Mouse (Mus musculus) urinary bladder, adult 2 months (tissue): ENCODE results near the gene Ccdc50. TPM values are rescaled to one million over a fixed set of nuclear protein-coding genes. Genes with fewer than 3 reads are reported as not detected.

Source experiments
- polyA plus RNA-seq: library from polyadenylated mRNA; depleted of rRNA; stranded (reverse); fragments of >200 nt; gene quantifications from 2 replicates; pipeline ENCODE4 v1.2.3, GENCODE M21; 2012; rRNA removed

Ccdc50 gene
- polyA plus RNA-seq, 1 experiment = 40.9 TPM

Other genes with a start within 250 kb of the Ccdc50 start
- gene Ostn, start 81.4 kb upstream of the Ccdc50 start, polyA plus RNA-seq = not detected in 2 replicates
- 0.32 and 0.45 TPM in 2 replicates for gene Uts2b, start 18.6 kb upstream of the Ccdc50 start, polyA plus RNA-seq